In genomic region chr4:59372546-59373157, GRCm38 (mm10) we compare ENCODE assay signal across 11 mouse cellular contexts.
DNase-seq lines count a peak whose midpoint lies in the region; ATAC-seq and TF ChIP-seq lines count a peak whose summit lies in the region.
"Had no signal": no experiment of that assay in that cellular context is flagged by ENCODE, and none has a peak within 500 bp of the region (broad histone marks: within the 10 kb centered on the region; RNA-seq: fewer than 3 reads in every experiment).

No protein-coding gene starts in this region.

- peak; percentile 8 for ATAC-seq in frontal cortex, adult (ENCODE audit: low TSS enrichment)
- ATAC-seq in megakaryocyte progenitor cell, adult 5-6 weeks (replicated peaks; ENCODE audit: poor library complexity) = no peak

- H3K4me3 ChIP-seq in layer of hippocampus, adult 2 months = no peak overlapping the region
- H3K4me3 ChIP-seq: hindbrain, embryonic 13.5 days; limb, embryonic 15.5 days had no signal

- no peak for DNase-seq in frontal cortex, postnatal 36 days (ENCODE audit: low spot score in 2 of 2)
- no peak for DNase-seq in layer of hippocampus, adult 2 months (ENCODE audit: low spot score in 2 of 2)
- DNase-seq in layer of hippocampus, adult 9-10 months (ENCODE audit: low spot score) = no peak
- DNase-seq in urinary bladder, postnatal 14 days (ENCODE audit: low spot score) = peak; percentile 50
- no peak for DNase-seq in urinary bladder, adult 18-20 months (ENCODE audit: low spot score in 2 of 2)
- DNase-seq in yolk sac, embryonic 10.5 days (ENCODE audit: low spot score) = no peak
- DNase-seq: thymus, postnatal 4 days had no signal

- no peak for TF ChIP-seq CTCF in layer of hippocampus, adult 2 months (conservative IDR thresholded peaks at IDR 0.05)

- H3K27ac ChIP-seq in layer of hippocampus, adult 2 months = peak overlapping the region; percentile 55
- H3K27ac ChIP-seq: hindbrain, embryonic 13.5 days; limb, embryonic 15.5 days had no signal
